Mouse (Mus musculus) limb, embryonic 15.5 days (tissue): ENCODE data around the gene Gpr45. TPM values are rescaled to one million over a fixed set of nuclear protein-coding genes. Genes with fewer than 3 reads are reported as not detected.
A peak's percentile ranks its signal among the peaks of the same experiment; 100 is the strongest.

Experiments
- ATAC-seq: fragments of 200-750 bp; cut with Nextera tagmentation; 2 replicates; pipeline ENCODE4 v1.8.0; 2017; ENCODE audit warnings: low read depth, moderate TSS enrichment; ENCODE audit not compliant: insufficient number of reproducible peaks, low FRiP score, low TSS enrichment
- H3K27ac ChIP-seq: fragments of 300-500 bp; sonication (generic); 2 replicates; pipeline ENCODE4 v1.5.1; 2015; ENCODE audit warnings: moderate library complexity, mild to moderate bottlenecking, inconsistent platforms
- H3K27me3 ChIP-seq: fragments of 300-500 bp; sonication (generic); 2 replicates; pipeline ENCODE4 v1.6.1; 2015; ENCODE audit warnings: inconsistent platforms
- H3K36me3 ChIP-seq: fragments of 300-500 bp; sonication (generic); 2 replicates; pipeline ENCODE4 v1.6.1; 2015; ENCODE audit warnings: inconsistent platforms
- H3K4me1 ChIP-seq: fragments of 300-500 bp; sonication (generic); 2 replicates; pipeline ENCODE4 v1.6.1; 2015; ENCODE audit warnings: inconsistent platforms
- H3K4me2 ChIP-seq: fragments of 300-500 bp; sonication (generic); 2 replicates; pipeline ENCODE4 v1.6.1; 2015; ENCODE audit warnings: mild to moderate bottlenecking, inconsistent platforms
- H3K4me3 ChIP-seq: fragments of 300-500 bp; sonication (generic); 2 replicates; pipeline ENCODE4 v1.5.1; 2015; ENCODE audit warnings: mild to moderate bottlenecking, inconsistent platforms
- H3K9ac ChIP-seq: fragments of 300-500 bp; sonication (generic); 2 replicates; pipeline ENCODE4 v1.6.1; 2015; ENCODE audit warnings: inconsistent platforms
- H3K9me3 ChIP-seq: fragments of 300-500 bp; sonication (generic); 2 replicates; pipeline ENCODE4 v1.6.1; 2016; ENCODE audit warnings: inconsistent platforms
- WGBS: fragments of 180-500 bp; shearing (Covaris S2); methylation state at CpG from one replicate; pipeline ENCODE4 v1.1.7; 2015; 5-methylcytosine and 5-hydroxymethylcytosine counted together
- polyA plus RNA-seq: library from polyadenylated mRNA; unstranded; fragments of >200 nt; fragmentation: Nextera tagmentation; extraction: Ambion mirVana; gene quantifications from 2 replicates; pipeline ENCODE4 v1.2.1, GENCODE M21; 2015

The Gpr45 gene
- polyA plus RNA-seq = 4.4 and 5.2 TPM in 2 replicates

DNA sequence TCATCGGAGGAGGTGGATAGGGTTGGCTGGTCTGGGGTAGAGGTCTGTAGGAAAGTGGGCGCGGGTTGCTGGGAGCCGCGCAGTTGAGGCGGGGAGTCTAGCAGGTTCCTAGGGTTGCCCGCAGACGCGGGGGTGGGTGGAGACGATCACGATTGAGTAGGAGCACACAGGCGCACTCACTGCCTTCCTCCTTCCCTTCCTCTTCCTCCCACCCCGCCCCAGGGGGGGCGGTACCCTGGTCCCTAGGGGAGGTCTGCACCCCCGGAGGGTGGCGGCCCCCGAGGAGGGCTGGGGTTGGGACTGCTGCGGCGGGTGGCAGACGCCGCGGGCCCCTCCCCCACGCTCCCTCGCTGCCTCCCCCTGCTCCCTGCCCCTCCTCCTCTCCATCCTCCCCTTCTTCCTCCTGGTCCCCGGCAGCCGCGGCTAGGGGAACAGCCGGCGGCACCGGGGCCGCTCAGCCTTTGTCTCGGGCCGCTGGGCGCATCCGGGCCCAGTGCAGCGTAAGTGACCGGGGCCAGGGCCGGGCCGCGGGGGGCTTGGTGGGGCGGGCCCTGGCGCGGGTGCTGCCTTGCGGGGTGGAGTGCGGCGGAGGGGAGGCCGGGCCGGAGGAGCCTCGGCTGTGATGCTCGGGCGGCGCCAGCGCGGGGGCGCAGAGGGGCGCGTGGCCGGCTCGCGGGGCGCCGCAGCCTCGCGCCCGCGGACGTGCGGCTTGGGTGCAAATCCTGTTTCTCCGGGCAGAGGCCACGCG lies at the start of gene Gpr45:
TSS of gene Gpr45 (plus strand) at position 139 of the 748 bp plus-strand sequence.
- Histone ChIP-seq H3K27me3 (no peaks in the 10 kb centered on the region), H3K4me2 (peak within 1 kb of the TSS; percentile 93), H3K9ac (peak within 1 kb of the TSS; percentile 73), H3K4me3 (peak within 1 kb of the TSS; percentile 79), H3K4me1 (peaks cover 13% of the 10 kb centered on the region), H3K27ac (peak within 1 kb of the TSS; percentile 75), H3K36me3 (no peaks in the 10 kb centered on the region), H3K9me3 (no peaks in the 10 kb centered on the region)
- WGBS = under 1% methylated on average over 44 of the region's 71 CpGs
- peak; percentile 57 for ATAC-seq

DNA sequence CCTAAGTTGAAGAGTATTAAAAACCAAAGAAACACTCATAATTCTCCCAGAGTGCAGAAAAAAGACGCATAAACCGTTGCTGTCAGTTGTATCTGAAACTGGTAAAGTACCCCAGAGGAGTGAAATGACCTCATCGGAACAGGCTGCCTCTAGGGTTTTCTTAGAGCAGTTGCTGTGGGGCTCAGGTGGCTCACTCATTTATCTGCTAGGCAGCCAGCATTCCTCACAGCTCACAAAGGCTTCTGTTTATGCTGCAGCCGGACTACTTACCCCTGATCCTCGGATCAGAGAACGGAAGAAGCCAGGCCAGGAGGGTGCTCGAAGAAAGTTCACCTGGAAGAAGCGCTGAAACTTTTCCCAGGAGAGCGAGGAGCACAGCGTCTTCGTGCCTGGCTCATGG lies 47.5 kb upstream of the Gpr45 start:
- no peaks in the 10 kb centered on the region for H3K9me3 ChIP-seq
- no peak overlapping the region for H3K27ac ChIP-seq
- H3K4me1 ChIP-seq = no peaks in the 10 kb centered on the region
- 82% methylated on average over 11 of the region's 11 CpGs for WGBS
- H3K4me2 ChIP-seq = no peak overlapping the region
- ATAC-seq = no peak
- H3K4me3 ChIP-seq = no peak overlapping the region
- H3K27me3 ChIP-seq = no peaks in the 10 kb centered on the region
- peaks cover 37% of the 10 kb centered on the region for H3K36me3 ChIP-seq
- H3K9ac ChIP-seq = no peak overlapping the region

DNA sequence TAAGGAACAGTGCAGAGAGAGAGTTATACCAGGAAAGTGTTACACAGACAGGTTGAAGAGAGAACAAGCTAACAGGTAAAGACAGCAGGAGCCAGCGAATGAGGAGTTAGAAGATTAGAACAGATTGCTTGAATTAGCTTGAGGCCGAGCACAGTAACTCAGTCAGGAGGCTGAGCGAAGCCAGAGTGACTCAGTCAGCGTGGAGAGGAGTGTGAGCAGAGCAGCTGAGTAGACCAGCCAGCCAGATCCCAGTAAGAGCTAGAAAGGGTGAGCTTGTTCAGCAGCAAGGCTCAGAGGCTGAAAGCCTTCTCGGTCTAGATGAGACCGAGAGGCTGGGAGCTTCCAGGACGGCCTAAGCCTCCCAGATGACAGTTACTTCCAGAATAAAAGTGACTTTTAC lies 46.0 kb upstream of the Gpr45 start:
- ATAC-seq = no peak
- Histone ChIP-seq H3K4me1 (peaks cover 10% of the 10 kb centered on the region; the same call in 1 of the 2 replicates), H3K4me3 (no peak overlapping the region), H3K36me3 (peaks cover 24% of the 10 kb centered on the region; the same call in 1 of the 2 replicates), H3K9me3 (no peaks in the 10 kb centered on the region), H3K4me2 (no peak overlapping the region), H3K9ac (no peak overlapping the region), H3K27me3 (no peaks in the 10 kb centered on the region), H3K27ac (no peak overlapping the region)
- WGBS = 80% methylated on average over 7 of the region's 7 CpGs

DNA sequence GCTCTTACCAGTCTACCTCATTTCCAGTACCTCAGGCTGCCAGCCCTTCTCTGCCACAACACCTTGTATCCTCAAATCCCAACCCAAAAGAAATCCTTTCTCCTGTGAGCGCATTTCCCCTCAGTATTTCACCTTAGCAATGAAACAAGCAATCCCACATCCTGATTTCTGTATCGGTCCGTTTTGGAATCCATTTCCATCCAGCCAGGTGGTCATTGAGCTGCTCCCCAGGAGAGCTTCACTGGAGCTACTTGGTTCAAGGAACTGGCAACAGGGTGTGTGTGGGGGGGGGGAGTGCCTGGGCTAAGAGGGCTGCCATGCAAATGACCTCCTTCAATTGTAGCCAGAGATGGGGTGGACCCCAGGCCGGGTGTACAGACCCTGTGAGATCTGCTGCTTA lies 45.5 kb upstream of the Gpr45 start:
- no peaks in the 10 kb centered on the region for H3K27me3 ChIP-seq
- H3K4me3 ChIP-seq = no peak overlapping the region
- no peak for ATAC-seq
- H3K36me3 ChIP-seq = peaks cover 24% of the 10 kb centered on the region; the same call in 1 of the 2 replicates
- H3K9me3 ChIP-seq = no peaks in the 10 kb centered on the region
- WGBS = 72% methylated on average over 4 of the region's 4 CpGs
- no peak overlapping the region for H3K27ac ChIP-seq
- H3K9ac ChIP-seq = no peak overlapping the region
- H3K4me2 ChIP-seq = no peak overlapping the region
- H3K4me1 ChIP-seq = peaks cover 10% of the 10 kb centered on the region; the same call in 1 of the 2 replicates

DNA sequence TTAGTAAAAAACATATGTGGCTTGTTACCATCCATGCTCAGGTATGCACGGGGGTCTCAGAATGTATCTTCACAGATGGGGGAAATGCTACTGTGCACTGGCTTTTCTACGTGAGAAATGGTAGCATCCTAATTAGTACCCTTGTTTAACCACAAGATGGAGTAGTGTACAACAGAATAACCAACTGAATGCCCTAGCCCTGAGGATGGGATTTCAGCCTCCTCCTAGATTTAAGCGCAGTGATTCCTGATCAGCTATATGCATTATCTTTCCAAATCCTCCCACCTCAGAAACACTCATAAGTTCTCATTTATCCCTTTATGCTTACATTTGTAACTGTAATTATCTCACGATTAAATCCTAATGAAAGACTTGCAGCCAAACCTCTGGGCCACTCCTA lies 37.6 kb upstream of the Gpr45 start:
- no peak for ATAC-seq
- no peak overlapping the region for H3K4me2 ChIP-seq
- H3K4me1 ChIP-seq = peaks cover 13% of the 10 kb centered on the region
- no peaks in the 10 kb centered on the region for H3K27me3 ChIP-seq
- no peak overlapping the region for H3K4me3 ChIP-seq
- no peak overlapping the region for H3K9ac ChIP-seq
- no peak overlapping the region for H3K27ac ChIP-seq
- no peaks in the 10 kb centered on the region for H3K36me3 ChIP-seq
- H3K9me3 ChIP-seq = no peaks in the 10 kb centered on the region
- WGBS = 17% methylated on average over 4 of the region's 4 CpGs

DNA sequence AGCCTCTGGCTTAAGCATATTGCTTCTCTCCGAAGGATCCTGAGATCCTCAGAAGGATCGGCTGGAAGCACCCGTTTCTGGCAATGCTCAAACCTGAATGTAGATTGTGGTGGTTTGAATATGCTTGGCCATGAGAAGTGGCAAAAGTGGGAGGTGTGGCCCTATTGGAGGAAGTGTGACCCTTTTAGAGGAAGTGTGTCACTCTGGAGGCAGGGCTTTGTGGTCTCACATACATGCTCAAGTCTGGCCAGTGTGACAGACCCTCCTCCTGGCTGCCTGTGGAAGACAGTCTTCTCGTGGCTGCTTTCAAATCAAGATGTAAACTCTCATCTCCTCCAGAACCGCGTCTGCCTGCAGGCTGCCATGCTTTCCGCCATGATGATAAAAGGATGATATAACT lies 36.0 kb upstream of the Gpr45 start:
- Histone ChIP-seq H3K4me2 (no peak overlapping the region), H3K4me3 (no peak overlapping the region), H3K9me3 (no peaks in the 10 kb centered on the region), H3K27ac (no peak overlapping the region), H3K9ac (no peak overlapping the region), H3K36me3 (no peaks in the 10 kb centered on the region), H3K27me3 (no peaks in the 10 kb centered on the region), H3K4me1 (peaks cover 3% of the 10 kb centered on the region)
- ATAC-seq = no peak
- WGBS = 85% methylated on average over 7 of the region's 7 CpGs

DNA sequence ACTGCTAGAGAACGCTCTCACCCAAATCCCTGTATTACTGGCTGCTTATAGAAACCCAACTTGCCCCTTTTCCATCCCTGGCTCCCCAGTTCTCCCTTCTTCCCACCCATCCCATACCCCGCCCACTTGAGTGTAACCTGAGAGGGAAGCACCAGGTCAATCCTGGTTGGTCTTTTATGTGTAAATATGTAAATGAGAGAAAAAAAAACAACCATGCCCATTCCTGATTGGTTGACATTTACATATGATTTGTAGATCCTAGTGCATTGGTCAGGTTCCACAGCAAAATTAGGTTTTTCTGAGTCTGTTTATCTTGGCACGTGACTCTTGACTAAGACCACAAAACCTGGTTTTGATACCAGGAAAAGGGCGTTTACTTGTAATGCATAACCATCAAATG lies 34.8 kb upstream of the Gpr45 start:
- 6% methylated on average over 4 of the region's 4 CpGs for WGBS
- no peaks in the 10 kb centered on the region for H3K36me3 ChIP-seq
- no peaks in the 10 kb centered on the region for H3K9me3 ChIP-seq
- no peaks in the 10 kb centered on the region for H3K27me3 ChIP-seq
- H3K4me2 ChIP-seq = peak overlapping the region; percentile 17; the same call in 1 of the 2 replicates
- no peak overlapping the region; the same call in 1 of the 2 replicates for H3K4me3 ChIP-seq
- peak; percentile 72; the same call in 1 of the 2 replicates for ATAC-seq
- H3K9ac ChIP-seq = no peak overlapping the region
- H3K4me1 ChIP-seq = peaks cover 3% of the 10 kb centered on the region
- 0 out of 2 replicates have a peak overlapping the region, but pooled peaks have one; percentile 60 for H3K27ac ChIP-seq

DNA sequence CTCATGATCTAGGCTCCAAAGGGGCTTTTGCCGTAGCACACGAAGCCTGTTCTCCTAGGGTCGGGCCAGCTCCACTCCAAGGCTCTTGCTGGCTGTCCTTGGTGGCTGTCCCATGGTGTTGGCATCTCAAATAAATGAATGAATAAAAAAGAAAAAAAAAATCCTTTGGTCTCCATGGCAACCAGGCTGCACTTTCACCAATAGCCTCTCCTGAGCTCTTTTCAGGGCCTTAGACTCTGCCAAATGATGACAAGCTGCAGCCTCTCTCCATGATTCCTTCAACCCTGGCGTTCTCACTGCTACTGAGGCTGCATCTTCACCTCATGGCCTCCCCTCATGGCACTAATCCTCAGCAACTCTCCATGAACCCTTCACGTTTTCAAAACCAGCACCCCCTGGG lies 28.7 kb upstream of the Gpr45 start:
- no peak overlapping the region for H3K4me2 ChIP-seq
- H3K36me3 ChIP-seq = no peaks in the 10 kb centered on the region
- H3K27ac ChIP-seq = no peak overlapping the region
- no peak for ATAC-seq
- H3K9me3 ChIP-seq = no peaks in the 10 kb centered on the region
- no peak overlapping the region for H3K4me3 ChIP-seq
- no peaks in the 10 kb centered on the region for H3K27me3 ChIP-seq
- H3K9ac ChIP-seq = no peak overlapping the region
- H3K4me1 ChIP-seq = no peaks in the 10 kb centered on the region
- WGBS = 70% methylated on average over 5 of the region's 5 CpGs

DNA sequence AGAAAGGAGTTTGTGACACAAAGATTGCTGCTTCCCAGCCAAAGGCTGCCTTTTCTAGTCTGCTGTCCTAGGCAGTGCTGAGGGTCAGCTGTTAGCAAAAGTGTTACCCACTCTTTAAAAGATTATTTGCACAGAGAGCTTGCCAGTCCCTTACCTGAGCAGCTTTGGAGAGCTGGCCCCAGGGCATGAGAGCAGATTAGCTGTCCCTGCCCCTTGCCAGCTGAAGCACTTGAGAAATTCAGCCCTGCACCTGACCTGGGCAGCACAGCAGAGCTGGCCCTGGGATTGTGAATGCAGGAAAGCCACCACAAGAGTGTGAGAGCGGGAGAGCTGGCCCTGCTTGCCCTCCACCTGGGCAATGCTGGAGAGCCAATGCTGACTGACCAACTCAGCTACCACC lies 19.1 kb upstream of the Gpr45 start:
- H3K36me3 ChIP-seq = no peaks in the 10 kb centered on the region
- no peak for ATAC-seq
- no peak overlapping the region for H3K27ac ChIP-seq
- WGBS = 76% methylated on average over 1 of the region's 1 CpGs
- H3K4me1 ChIP-seq = no peaks in the 10 kb centered on the region
- no peak overlapping the region for H3K4me3 ChIP-seq
- H3K4me2 ChIP-seq = no peak overlapping the region
- no peaks in the 10 kb centered on the region for H3K9me3 ChIP-seq
- H3K27me3 ChIP-seq = no peaks in the 10 kb centered on the region
- no peak overlapping the region for H3K9ac ChIP-seq

DNA sequence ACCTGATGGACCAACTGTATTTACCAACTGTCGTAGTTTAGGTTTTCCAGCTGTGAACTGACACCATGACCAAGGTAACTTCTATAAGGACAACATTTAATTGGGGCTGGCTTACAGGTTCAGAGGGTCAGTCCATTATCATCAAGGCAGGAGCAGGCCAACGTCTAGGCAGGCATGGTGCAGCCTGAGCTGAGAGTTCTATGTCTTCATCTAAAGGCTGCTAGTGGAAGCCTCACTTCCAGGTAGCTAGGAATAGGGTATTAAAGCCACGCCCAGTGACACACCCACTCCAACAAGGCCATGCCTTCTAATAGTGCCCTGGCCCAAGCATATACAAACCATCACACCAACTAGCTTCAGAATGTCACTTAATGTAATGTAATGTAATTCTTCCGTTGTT lies 4.2 kb upstream of the Gpr45 start:
- Histone ChIP-seq H3K9ac (no peak overlapping the region), H3K36me3 (no peaks in the 10 kb centered on the region), H3K4me1 (peaks cover 10% of the 10 kb centered on the region), H3K27ac (no peak overlapping the region), H3K27me3 (no peaks in the 10 kb centered on the region), H3K4me3 (no peak overlapping the region), H3K4me2 (no peak overlapping the region), H3K9me3 (no peaks in the 10 kb centered on the region)
- 83% methylated on average over 4 of the region's 4 CpGs for WGBS
- ATAC-seq = no peak

DNA sequence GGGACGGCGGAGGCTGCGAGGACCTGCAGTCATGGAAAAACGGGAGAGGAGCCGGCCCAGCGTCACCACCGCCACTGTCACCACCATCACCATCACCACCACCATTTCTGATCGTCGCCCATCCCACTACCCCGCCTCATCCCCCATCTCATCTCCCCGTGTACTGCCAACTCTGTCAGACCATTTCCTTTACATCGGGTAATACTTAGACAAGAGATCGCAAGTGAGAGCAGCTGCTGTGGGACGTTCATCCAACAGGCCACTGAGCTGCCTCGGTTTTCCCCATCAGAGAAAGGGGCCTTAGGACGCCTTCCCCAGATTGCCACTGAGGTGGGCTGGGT lies 780 bp downstream of the Gpr45 start:
- Histone ChIP-seq H3K4me2 (peak overlapping the region; percentile 93), H3K9ac (peak overlapping the region; percentile 73), H3K4me1 (peaks cover 13% of the 10 kb centered on the region), H3K27me3 (no peaks in the 10 kb centered on the region), H3K36me3 (no peaks in the 10 kb centered on the region), H3K4me3 (peak overlapping the region; percentile 79), H3K27ac (peak overlapping the region; percentile 75; the same call in 1 of the 2 replicates), H3K9me3 (no peaks in the 10 kb centered on the region)
- no peak for ATAC-seq
- 1% methylated on average over 13 of the region's 16 CpGs for WGBS

DNA sequence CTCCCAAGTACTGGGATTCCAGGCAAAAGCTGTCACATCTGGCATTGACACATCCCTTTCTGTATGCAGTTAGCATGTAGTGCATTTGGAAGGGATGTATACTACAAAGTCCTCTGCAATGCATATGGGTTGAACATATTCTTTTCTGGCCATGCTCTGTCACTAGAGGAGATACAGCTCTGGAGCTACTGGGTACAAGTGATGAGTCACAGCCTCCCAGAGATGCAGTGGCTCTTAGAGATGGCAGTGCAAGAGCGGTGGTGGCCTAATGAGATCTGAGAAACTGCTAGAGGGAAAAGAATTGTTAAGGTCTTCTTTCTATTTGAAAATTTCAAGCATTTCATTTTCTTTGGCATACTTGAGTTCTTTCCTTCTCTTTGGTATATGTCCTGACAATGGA lies 4.2 kb downstream of the Gpr45 start:
- Histone ChIP-seq H3K9me3 (no peaks in the 10 kb centered on the region), H3K27me3 (no peaks in the 10 kb centered on the region), H3K9ac (no peak overlapping the region), H3K4me3 (no peak overlapping the region), H3K4me2 (no peak overlapping the region), H3K36me3 (no peaks in the 10 kb centered on the region), H3K27ac (no peak overlapping the region), H3K4me1 (peaks cover 13% of the 10 kb centered on the region)
- WGBS = 97% methylated on average over 1 of the region's 1 CpGs
- ATAC-seq = no peak
